Mouse (Mus musculus) liver, postnatal 0 days (tissue): Measurements from ENCODE around the gene Gm20767.
"Not testable (repeated sequence)": the region's sequence is repeated elsewhere in the genome, so short reads cannot be mapped to it uniquely, and the experiment has no call there.

Experiments used
- CTCF ChIP-seq: sonication (generic); IDR thresholded peaks from 2 replicates; pipeline ENCODE4 v1.5.1; 2016; ENCODE audit warnings: antibody characterized with exemption, low read depth
- EP300 ChIP-seq: IDR thresholded peaks from 2 replicates; pipeline ENCODE4 v1.6.1; 2016; ENCODE audit warnings: antibody characterized with exemption, low read depth, mild to moderate bottlenecking

DNA sequence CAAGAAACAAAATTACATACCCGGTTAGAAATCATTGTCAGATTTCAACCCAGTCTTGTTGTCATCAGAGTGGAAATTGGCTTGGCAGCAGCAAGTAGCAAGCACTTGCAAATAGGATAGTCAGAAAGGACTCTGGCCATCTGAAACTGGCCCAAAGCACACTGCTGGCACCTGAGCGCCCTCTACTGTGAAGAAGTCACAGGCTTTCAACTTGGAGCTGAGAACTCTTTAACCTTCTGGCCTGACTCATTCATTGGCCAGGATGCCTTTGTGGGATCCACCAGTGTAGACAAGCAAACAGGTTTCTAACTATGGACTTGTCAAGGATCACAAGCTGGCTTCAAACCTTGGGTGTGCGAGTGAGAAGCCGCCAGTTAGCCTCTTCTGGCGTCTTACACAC lies 28.3 kb downstream of the Gm20767 start:
- TF ChIP-seq CTCF = peak; percentile 30
- not testable (repeated sequence) for TF ChIP-seq EP300
